Mouse (Mus musculus) heart, adult 2 months (tissue): ENCODE measurements around the gene Gab2.

Experiments used
- CTCF ChIP-seq: fragments of 200-600 bp; IDR thresholded peaks from 2 replicates; pipeline ENCODE4 v1.8.1; 2022; ENCODE audit warnings: antibody characterized with exemption, mild to moderate bottlenecking, moderate library complexity
- POLR2A ChIP-seq: fragments of 200-500 bp; IDR thresholded peaks from 2 replicates; pipeline ENCODE4 v1.6.1; 2011; ENCODE audit warnings: mild to moderate bottlenecking, low read depth, low read length, control low read depth; ENCODE audit not compliant: insufficient read depth

GRCm38 (mm10) chr7:97072061-97072460, 9.3 kb upstream of the Gab2 start:
- TF ChIP-seq POLR2A (no peak), CTCF (no peak)
